Mouse (Mus musculus): ENCODE measurements around the gene Apold1. TPM values are rescaled to one million over a fixed set of nuclear protein-coding genes. Genes with fewer than 3 reads are reported as not detected.
A peak's percentile ranks its signal among the peaks of the same experiment; 100 is the strongest.

The Apold1 gene
- total RNA-seq, 1 experiment: 0.22 TPM

GRCm38 (mm10) chr6:134947311-134948087, 34.0 kb upstream of the Apold1 start:
- Histone ChIP-seq H3K9me3 (ENCODE audit: control insufficient read depth, insufficient read depth, low read depth, low read length) (no peaks in the 10 kb centered on the region), H3K4me1 (ENCODE audit: control insufficient read depth in 2 of 2, insufficient read depth in 2 of 2, low read length in 2 of 2, poor library complexity in 1 of 2) (peaks cover 0 to 5% of the 10 kb centered on the region in 2 experiments; a peak in 1 of 4 replicates), H3K27ac (ENCODE audit: insufficient read depth, low read depth, low read length, poor library complexity, severe bottlenecking) (no peak overlapping the region), H3K36me3 (ENCODE audit: control insufficient read depth, insufficient read depth, low read length, poor library complexity, severe bottlenecking) (no peaks in the 10 kb centered on the region), H3K9ac (ENCODE audit: insufficient read depth, low read depth, low read length, poor library complexity, severe bottlenecking) (no peak overlapping the region), H3K4me3 (ENCODE audit: insufficient read depth in 1 of 2, low read depth in 1 of 2, low read length in 2 of 2, poor library complexity in 1 of 2, severe bottlenecking in 1 of 2) (no peak overlapping the region)
- DNase-seq (ENCODE audit: low read depth, low spot score): peak; percentile 62
- in situ Hi-C loops (cut with MboI; ENCODE audit: low sequenced_read_pairs in 2 of 2, unreplicated experiment in 2 of 2): no loop called here
- no peak for TF ChIP-seq CHD2 (IDR thresholded peaks at IDR 0.05; ENCODE audit: low read depth, low read length)
- 0 out of 2 replicates have a peak, but pooled peaks have one; percentile 6 for TF ChIP-seq ZC3H11A (IDR thresholded peaks at IDR 0.05; ENCODE audit: borderline replicate concordance, low read depth, low read length)

GRCm38 (mm10) chr6:134948522-134949061, 32.9 kb upstream of the Apold1 start:
- Histone ChIP-seq H3K9me3 (ENCODE audit: control insufficient read depth, insufficient read depth, low read depth, low read length) (no peaks in the 10 kb centered on the region), H3K36me3 (ENCODE audit: control insufficient read depth, insufficient read depth, low read length, poor library complexity, severe bottlenecking) (no peaks in the 10 kb centered on the region), H3K4me1 (ENCODE audit: control insufficient read depth in 2 of 2, insufficient read depth in 2 of 2, low read length in 2 of 2, poor library complexity in 1 of 2) (peaks cover 0 to 5% of the 10 kb centered on the region in 2 experiments; a peak in 1 of 4 replicates), H3K9ac (ENCODE audit: insufficient read depth, low read depth, low read length, poor library complexity, severe bottlenecking) (no peak overlapping the region), H3K4me3 (ENCODE audit: insufficient read depth in 1 of 2, low read depth in 1 of 2, low read length in 2 of 2, poor library complexity in 1 of 2, severe bottlenecking in 1 of 2) (no peak overlapping the region), H3K27ac (ENCODE audit: insufficient read depth, low read depth, low read length, poor library complexity, severe bottlenecking) (no peak overlapping the region)
- TF ChIP-seq MAFK (IDR thresholded peaks at IDR 0.05; ENCODE audit: insufficient read depth, low read depth, low read length) (no peak), ZNF384 (IDR thresholded peaks at IDR 0.05; ENCODE audit: low read depth, low read length) (peak; percentile 74; the same call in 1 of the 2 replicates), HCFC1 (IDR thresholded peaks at IDR 0.05; ENCODE audit: borderline replicate concordance, insufficient read depth, low read length) (no peak)
- in situ Hi-C loops (cut with MboI; ENCODE audit: low sequenced_read_pairs in 2 of 2, unreplicated experiment in 2 of 2): no loop called here
- DNase-seq (ENCODE audit: low read depth, low spot score): no peak

- in situ Hi-C loops (cut with MboI; ENCODE audit: low sequenced_read_pairs in 2 of 2, unreplicated experiment in 2 of 2): no loop called here
- Histone ChIP-seq H3K4me1 (ENCODE audit: control insufficient read depth in 2 of 2, insufficient read depth in 2 of 2, low read length in 2 of 2, poor library complexity in 1 of 2) (peaks cover 0 to 5% of the 10 kb centered on the region in 2 experiments; a peak in 1 of 4 replicates), H3K4me3 (ENCODE audit: insufficient read depth in 1 of 2, low read depth in 1 of 2, low read length in 2 of 2, poor library complexity in 1 of 2, severe bottlenecking in 1 of 2) (no peak overlapping the region), H3K9me3 (ENCODE audit: control insufficient read depth, insufficient read depth, low read depth, low read length) (no peaks in the 10 kb centered on the region), H3K36me3 (ENCODE audit: control insufficient read depth, insufficient read depth, low read length, poor library complexity, severe bottlenecking) (no peaks in the 10 kb centered on the region), H3K9ac (ENCODE audit: insufficient read depth, low read depth, low read length, poor library complexity, severe bottlenecking) (no peak overlapping the region), H3K27ac (ENCODE audit: insufficient read depth, low read depth, low read length, poor library complexity, severe bottlenecking) (no peak overlapping the region)
- TF ChIP-seq MAFK (IDR thresholded peaks at IDR 0.05; ENCODE audit: insufficient read depth, low read depth, low read length) (no peak), ZC3H11A (IDR thresholded peaks at IDR 0.05; ENCODE audit: borderline replicate concordance, low read depth, low read length) (no peak), HCFC1 (IDR thresholded peaks at IDR 0.05; ENCODE audit: borderline replicate concordance, insufficient read depth, low read length) (no peak), ZNF384 (IDR thresholded peaks at IDR 0.05; ENCODE audit: low read depth, low read length) (no peak), CHD2 (IDR thresholded peaks at IDR 0.05; ENCODE audit: low read depth, low read length) (no peak)
- DNase-seq (ENCODE audit: low read depth, low spot score): no peak
Observed at GRCm38 (mm10) chr6:134949241-134949640, 32.3 kb upstream of the Apold1 start.

GRCm38 (mm10) chr6:134951364-134951763, 30.2 kb upstream of the Apold1 start:
- DNase-seq (ENCODE audit: low read depth, low spot score): no peak
- H3K4me3 ChIP-seq (ENCODE audit: insufficient read depth in 1 of 2, low read depth in 1 of 2, low read length in 2 of 2, poor library complexity in 1 of 2, severe bottlenecking in 1 of 2): no peak overlapping the region
- no peak overlapping the region for H3K9ac ChIP-seq (ENCODE audit: insufficient read depth, low read depth, low read length, poor library complexity, severe bottlenecking)
- peaks cover 0 to 3% of the 10 kb centered on the region in 2 experiments; a peak in 1 of 4 replicates for H3K4me1 ChIP-seq (ENCODE audit: control insufficient read depth in 2 of 2, insufficient read depth in 2 of 2, low read length in 2 of 2, poor library complexity in 1 of 2)
- in situ Hi-C loops (cut with MboI; ENCODE audit: low sequenced_read_pairs in 2 of 2, unreplicated experiment in 2 of 2): no loop called here
- no peak overlapping the region for H3K27ac ChIP-seq (ENCODE audit: insufficient read depth, low read depth, low read length, poor library complexity, severe bottlenecking)
- H3K36me3 ChIP-seq (ENCODE audit: control insufficient read depth, insufficient read depth, low read length, poor library complexity, severe bottlenecking): no peaks in the 10 kb centered on the region
- H3K9me3 ChIP-seq (ENCODE audit: control insufficient read depth, insufficient read depth, low read depth, low read length): no peaks in the 10 kb centered on the region
- TF ChIP-seq HCFC1 (IDR thresholded peaks at IDR 0.05; ENCODE audit: borderline replicate concordance, insufficient read depth, low read length) (no peak), CHD2 (IDR thresholded peaks at IDR 0.05; ENCODE audit: low read depth, low read length) (no peak), ZC3H11A (IDR thresholded peaks at IDR 0.05; ENCODE audit: borderline replicate concordance, low read depth, low read length) (no peak), ZNF384 (IDR thresholded peaks at IDR 0.05; ENCODE audit: low read depth, low read length) (no peak)

All from ES-E14 (cell line).